Mouse (Mus musculus): ENCODE results near the gene Galns.

Gene Galns

GRCm38 (mm10) chr8:122531312-122531711 is 80.0 kb downstream of the Galns start:
- DNase-seq: no peak

- peak; percentile 86 to 90 for DNase-seq
Measured at GRCm38 (mm10) chr8:122529159-122529558, 82.1 kb downstream of the Galns start.

Data from kidney, adult 8-10 months (tissue).